Mouse (Mus musculus) MEL (cell line): Measurements from ENCODE around the gene Nfkbie. TPM values are rescaled to one million over a fixed set of nuclear protein-coding genes. Genes with fewer than 3 reads are reported as not detected.

ENCODE experiments used
- DNase-seq: peaks from one replicate; pipeline ENCODE4 v3.0.0; 2011; ENCODE audit warnings: low read depth, low spot score
- H3K27ac ChIP-seq: 2 replicates; pipeline ENCODE4 v1.5.1; 2012; ENCODE audit warnings: low read depth, mild to moderate bottlenecking, control low read depth, low read length, moderate library complexity; ENCODE audit not compliant: control insufficient read depth
- H3K27me3 ChIP-seq, 2 experiments: fragments of 150-350 bp in 1 of 2; sonication (generic) in 1 of 2; 2 replicates each; pipeline ENCODE4 v1.6.1; 2012; ENCODE audit warnings: low read length in 2 of 2, mild to moderate bottlenecking in 2 of 2, improper control_type of control experiment in 1 of 2, moderate library complexity in 1 of 2; ENCODE audit not compliant: insufficient read depth in 2 of 2, control insufficient read depth in 1 of 2
- H3K36me3 ChIP-seq, 2 experiments: 2 replicates each; pipeline ENCODE4 v1.6.1; 2012 to 2014; ENCODE audit warnings: low read length in 2 of 2, improper control_type of control experiment in 1 of 2, inconsistent platforms in 1 of 2, mild to moderate bottlenecking in 1 of 2; ENCODE audit not compliant: insufficient read depth in 2 of 2, control insufficient read depth in 1 of 2
- H3K4me1 ChIP-seq, 2 experiments: fragments of 150-350 bp in 1 of 2; sonication (generic) in 1 of 2; 2 replicates each; pipeline ENCODE4 v1.6.1; 2012; ENCODE audit warnings: low read length in 2 of 2, improper control_type of control experiment in 1 of 2, mild to moderate bottlenecking in 1 of 2; ENCODE audit not compliant: insufficient read depth in 2 of 2, control insufficient read depth in 1 of 2
- H3K4me3 ChIP-seq, 2 experiments: fragments of 150-350 bp in 1 of 2; sonication (generic) in 1 of 2; 2 replicates each; pipeline ENCODE4 v1.5.1; 2012; ENCODE audit warnings: low read depth in 2 of 2, low read length in 2 of 2, mild to moderate bottlenecking in 2 of 2, moderate library complexity in 2 of 2, control low read depth in 1 of 2, improper control_type of control experiment in 1 of 2; ENCODE audit not compliant: control insufficient read depth in 1 of 2, insufficient read depth in 1 of 2
- H3K79me2 ChIP-seq: 2 replicates; pipeline ENCODE4 v1.6.1; 2012; ENCODE audit warnings: mild to moderate bottlenecking, low read length, moderate library complexity; ENCODE audit not compliant: control insufficient read depth, poor library complexity, insufficient read depth
- H3K9ac ChIP-seq: 2 replicates; pipeline ENCODE4 v1.6.1; 2012; ENCODE audit warnings: low read depth, mild to moderate bottlenecking, control low read depth, low read length, moderate library complexity; ENCODE audit not compliant: control insufficient read depth, poor library complexity, severe bottlenecking
- H3K9me3 ChIP-seq: fragments of 150-350 bp; sonication (generic); replicated peaks from 2 replicates; pipeline ENCODE4 v1.6.1; 2012; ENCODE audit warnings: mild to moderate bottlenecking, low read length, improper control_type of control experiment, moderate library complexity; ENCODE audit not compliant: insufficient read depth
- CTCF ChIP-seq, 3 experiments: IDR thresholded peaks in 2 of 3; conservative IDR thresholded peaks in 1 of 3; 2 replicates each; pipeline ENCODE4 v1.5.1; 2011 to 2012; ENCODE audit warnings: low read length in 3 of 3, low read depth in 2 of 3, mild to moderate bottlenecking in 2 of 3, improper control_type of control experiment in 1 of 3, inconsistent platforms in 1 of 3, mixed read lengths in 1 of 3, moderate library complexity in 1 of 3; ENCODE audit not compliant: control insufficient read depth in 1 of 3, insufficient read depth in 1 of 3, poor library complexity in 1 of 3, severe bottlenecking in 1 of 3
- ETS1 ChIP-seq: IDR thresholded peaks from 2 replicates; pipeline ENCODE4 v1.6.1; 2012; ENCODE audit warnings: low read depth, mild to moderate bottlenecking, inconsistent platforms, low read length, improper control_type of control experiment, moderate library complexity
- GABPA ChIP-seq: IDR thresholded peaks from 2 replicates; pipeline ENCODE4 v1.6.1; 2012; ENCODE audit warnings: low read depth, mild to moderate bottlenecking, inconsistent platforms, low read length, improper control_type of control experiment, moderate library complexity
- GATA1 ChIP-seq: IDR thresholded peaks from 2 replicates; pipeline ENCODE4 v1.6.1; 2011; ENCODE audit warnings: low read depth, low read length, improper control_type of control experiment
- HCFC1 ChIP-seq: IDR thresholded peaks from 2 replicates; pipeline ENCODE4 v1.6.1; 2012; ENCODE audit warnings: low read depth, mild to moderate bottlenecking, inconsistent platforms, low read length, improper control_type of control experiment, moderate library complexity
- JUND ChIP-seq: IDR thresholded peaks from 2 replicates; pipeline ENCODE4 v1.6.1; 2011; ENCODE audit warnings: low read depth, mild to moderate bottlenecking, improper control_type of control experiment, low read length
- MAFK ChIP-seq: IDR thresholded peaks from 2 replicates; pipeline ENCODE4 v1.6.1; 2011; ENCODE audit warnings: low read depth, mild to moderate bottlenecking, low read length, improper control_type of control experiment, borderline replicate concordance
- MAZ ChIP-seq: IDR thresholded peaks from 2 replicates; pipeline ENCODE4 v1.6.1; 2012; ENCODE audit warnings: low read depth, mild to moderate bottlenecking, inconsistent platforms, low read length, improper control_type of control experiment
- NELFE ChIP-seq: IDR thresholded peaks from 2 replicates; pipeline ENCODE4 v1.6.1; 2011; ENCODE audit warnings: low read depth, low read length, improper control_type of control experiment
- POLR2AphosphoS2 ChIP-seq: IDR thresholded peaks from 2 replicates; pipeline ENCODE4 v1.6.1; 2011; ENCODE audit warnings: low read length, improper control_type of control experiment
- POLR2AphosphoS5 ChIP-seq: IDR thresholded peaks from 2 replicates; pipeline ENCODE4 v1.6.1; 2012; ENCODE audit warnings: low read depth, borderline replicate concordance, mild to moderate bottlenecking, inconsistent platforms, low read length, moderate library complexity, mixed read lengths
- RCOR1 ChIP-seq: IDR thresholded peaks from 2 replicates; pipeline ENCODE4 v1.6.1; 2012; ENCODE audit warnings: low read depth, mild to moderate bottlenecking, inconsistent platforms, low read length, improper control_type of control experiment
- SIN3A ChIP-seq: IDR thresholded peaks from 2 replicates; pipeline ENCODE4 v1.6.1; 2012; ENCODE audit warnings: low read length, improper control_type of control experiment, inconsistent platforms
- SMC3 ChIP-seq: IDR thresholded peaks from 2 replicates; pipeline ENCODE4 v1.6.1; 2011; ENCODE audit warnings: low read depth, low read length, improper control_type of control experiment
- TAL1 ChIP-seq: IDR thresholded peaks from 2 replicates; pipeline ENCODE4 v1.6.1; 2012; ENCODE audit warnings: mild to moderate bottlenecking, inconsistent platforms, low read length, moderate library complexity, mixed read lengths
- TBP ChIP-seq: IDR thresholded peaks from 2 replicates; pipeline ENCODE4 v1.8.0; 2011; ENCODE audit warnings: low read depth, low read length, improper control_type of control experiment
- TCF12 ChIP-seq: IDR thresholded peaks from 2 replicates; pipeline ENCODE4 v1.6.1; 2014; ENCODE audit warnings: low read depth, mild to moderate bottlenecking, inconsistent platforms, low read length, improper control_type of control experiment, moderate library complexity
- USF2 ChIP-seq, 2 experiments: IDR thresholded peaks; 2 replicates each; pipeline ENCODE4 v1.6.1; 2011 to 2012; ENCODE audit warnings: improper control_type of control experiment in 2 of 2, low read length in 2 of 2, borderline replicate concordance in 1 of 2, inconsistent platforms in 1 of 2, low read depth in 1 of 2, mild to moderate bottlenecking in 1 of 2; ENCODE audit not compliant: insufficient read depth in 1 of 2
- ZC3H11A ChIP-seq: IDR thresholded peaks from 2 replicates; pipeline ENCODE4 v1.6.1; 2012; ENCODE audit warnings: low read depth, mild to moderate bottlenecking, inconsistent platforms, low read length, improper control_type of control experiment
- ZMIZ1 ChIP-seq: IDR thresholded peaks from 2 replicates; pipeline ENCODE4 v1.6.1; 2012; ENCODE audit warnings: low read depth, mild to moderate bottlenecking, inconsistent platforms, low read length, improper control_type of control experiment, moderate library complexity
- ZNF384 ChIP-seq: IDR thresholded peaks from 2 replicates; pipeline ENCODE4 v1.6.1; 2012; ENCODE audit warnings: low read depth, mild to moderate bottlenecking, inconsistent platforms, low read length, improper control_type of control experiment
- polyA plus RNA-seq, 2 experiments: library from polyadenylated mRNA; stranded (reverse) in 1 of 2; unstranded in 1 of 2; fragments of >175 nt in 1 of 2; fragments of >200 nt in 1 of 2; gene quantifications; 2 replicates each; pipeline versions ENCODE4 v1.2.1 to v1.2.4; 2012; ENCODE audit warnings: low replicate concordance in 2 of 2, low read depth in 1 of 2; ENCODE audit not compliant: insufficient read length in 2 of 2, insufficient read depth in 1 of 2, missing spikeins in 1 of 2
- total RNA-seq: library from RNA; depleted of rRNA; stranded (reverse); fragments of 300-350 nt; gene quantifications from 2 replicates; pipeline ENCODE4 v1.2.3, GENCODE M21; 2012

The Nfkbie gene
- total and polyA plus RNA-seq, 3 experiments: 2.7 to 5.7 TPM; not detected in 1

DNA sequence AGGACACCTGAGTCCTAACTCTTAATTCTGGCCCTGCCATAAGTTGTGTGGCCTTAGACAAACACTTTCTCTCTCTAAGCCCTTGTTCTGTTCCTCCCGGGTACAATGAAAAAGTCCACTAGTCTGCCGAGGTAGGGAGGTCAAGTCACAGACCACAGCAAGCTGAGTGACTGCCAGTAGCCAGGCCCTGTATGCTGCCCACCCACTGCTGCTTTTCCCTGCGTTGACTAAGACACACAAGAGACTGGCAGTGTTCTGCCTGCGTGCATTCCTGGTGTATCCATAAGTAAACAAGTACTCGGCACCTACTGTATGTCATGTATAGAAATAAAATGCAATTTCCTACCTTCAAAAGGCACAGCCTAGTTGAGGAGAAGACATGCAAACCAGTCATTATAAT lies 5.2 kb upstream of the Nfkbie start:
- Histone ChIP-seq H3K4me1 (peaks cover 0 to 24% of the 10 kb centered on the region in 2 experiments; a peak in 2 of 4 replicates), H3K79me2 (no peaks in the 10 kb centered on the region), H3K27ac (no peak overlapping the region), H3K36me3 (peaks cover 0 to 7% of the 10 kb centered on the region in 2 experiments; a peak in 2 of 4 replicates), H3K27me3 (peaks cover 0 to 2% of the 10 kb centered on the region in 2 experiments; a peak in 3 of 4 replicates), H3K9ac (no peak overlapping the region), H3K9me3 (no peaks in the 10 kb centered on the region), H3K4me3 (no peak overlapping the region)
- no peak for DNase-seq
- no peak for TF ChIP-seq TCF12
- no peak for TF ChIP-seq SIN3A
- TF ChIP-seq JUND: no peak
- TF ChIP-seq USF2 (IDR thresholded peaks at IDR 0.05; ENCODE audit: borderline replicate concordance in 1 of 2, insufficient read depth in 1 of 2, low read depth in 1 of 2, low read length in 2 of 2): no peak
- no peak for TF ChIP-seq NELFE
- TF ChIP-seq ZNF384: no peak
- no peak for TF ChIP-seq TAL1
- TF ChIP-seq ZC3H11A: no peak

DNA sequence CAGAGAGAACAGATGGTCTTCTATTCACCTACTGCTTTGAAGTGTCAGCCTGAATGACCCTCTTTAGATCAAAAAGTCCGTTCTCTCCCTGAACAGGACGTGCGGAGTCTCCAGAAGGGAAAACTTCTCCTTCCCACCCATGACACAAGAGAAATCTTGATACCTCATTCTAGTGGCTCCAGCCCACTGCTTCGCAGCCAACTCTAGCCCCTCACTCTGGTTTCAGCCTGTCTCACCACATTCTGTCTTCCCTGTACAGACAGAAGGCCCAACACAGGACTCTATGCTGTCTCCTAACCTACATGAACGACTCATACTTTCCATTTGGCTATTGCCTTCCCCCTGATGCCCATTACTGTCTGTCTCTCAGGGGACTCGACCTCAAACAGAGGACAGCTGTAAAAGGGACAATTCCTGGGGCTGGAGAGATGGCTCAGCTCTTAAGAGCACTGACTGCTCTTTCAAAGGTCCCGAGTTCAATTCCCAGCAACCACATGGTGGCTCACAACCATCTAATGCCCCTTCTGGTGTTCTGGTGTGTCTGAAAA lies 4.2 kb upstream of the Nfkbie start:
- H3K79me2 ChIP-seq: no peaks in the 10 kb centered on the region; the same call in 1 of the 2 replicates
- H3K27me3 ChIP-seq: peaks cover 0 to 2% of the 10 kb centered on the region in 2 experiments; a peak in 3 of 4 replicates
- TF ChIP-seq TAL1: no peak
- no peak for TF ChIP-seq RCOR1
- TF ChIP-seq GATA1: no peak
- TF ChIP-seq MAZ: no peak
- TF ChIP-seq GABPA: no peak
- no peak for TF ChIP-seq TBP
- TF ChIP-seq JUND: no peak
- TF ChIP-seq ZC3H11A: no peak
- no peak for TF ChIP-seq MAFK
- no peak for TF ChIP-seq POLR2AphosphoS5
- TF ChIP-seq POLR2AphosphoS2: no peak
- TF ChIP-seq CTCF (IDR thresholded peaks at IDR 0.05 in 2 of 3, conservative IDR thresholded peaks at IDR 0.05 in 1 of 3; ENCODE audit: control insufficient read depth in 1 of 3, insufficient read depth in 1 of 3, low read depth in 2 of 3, low read length in 3 of 3, poor library complexity in 1 of 3, severe bottlenecking in 1 of 3): no peak
- no peak for TF ChIP-seq TCF12
- TF ChIP-seq ZNF384: no peak
- TF ChIP-seq ZMIZ1: no peak
- no peak for TF ChIP-seq HCFC1
- no peak for TF ChIP-seq SMC3
- no peak for TF ChIP-seq USF2 (IDR thresholded peaks at IDR 0.05; ENCODE audit: borderline replicate concordance in 1 of 2, insufficient read depth in 1 of 2, low read depth in 1 of 2, low read length in 2 of 2)
- TF ChIP-seq ETS1: no peak
- DNase-seq: no peak
- H3K36me3 ChIP-seq: peaks cover 0 to 7% of the 10 kb centered on the region in 2 experiments; a peak in 2 of 4 replicates
- H3K9me3 ChIP-seq: no peaks in the 10 kb centered on the region
- H3K4me1 ChIP-seq: peaks cover 0 to 26% of the 10 kb centered on the region in 2 experiments; a peak in 3 of 4 replicates
- H3K9ac ChIP-seq: no peak overlapping the region
- H3K4me3 ChIP-seq: no peak overlapping the region
- H3K27ac ChIP-seq: no peak overlapping the region
